Mouse (Mus musculus) stomach, embryonic 16.5 days (tissue): ENCODE results near the gene Dnajc5g. TPM values are rescaled to one million over a fixed set of nuclear protein-coding genes. Genes with fewer than 3 reads are reported as not detected.

Source experiments
- ATAC-seq: fragments of 200-750 bp; cut with Nextera tagmentation; 2 replicates; pipeline ENCODE4 v1.8.0; 2017; ENCODE audit warnings: moderate number of reproducible peaks, moderate TSS enrichment; ENCODE audit not compliant: insufficient read depth, low FRiP score
- H3K27ac ChIP-seq: fragments of 300-500 bp; sonication (generic); 2 replicates; pipeline ENCODE4 v1.5.1; 2014; ENCODE audit warnings: low read length
- H3K27me3 ChIP-seq: fragments of 300-500 bp; sonication (generic); 2 replicates; pipeline ENCODE4 v1.6.1; 2014; ENCODE audit warnings: low read length, control low read depth, mixed read lengths; ENCODE audit not compliant: control insufficient read depth, insufficient read depth
- H3K36me3 ChIP-seq: fragments of 300-500 bp; sonication (generic); 2 replicates; pipeline ENCODE4 v1.6.1; 2014; ENCODE audit warnings: low read length; ENCODE audit not compliant: control insufficient read depth, insufficient read depth
- H3K4me1 ChIP-seq: fragments of 300-500 bp; sonication (generic); 2 replicates; pipeline ENCODE4 v1.6.1; 2014; ENCODE audit warnings: low read length, control low read depth, mixed read lengths; ENCODE audit not compliant: control insufficient read depth, insufficient read depth
- H3K4me2 ChIP-seq: fragments of 300-500 bp; sonication (generic); 2 replicates; pipeline ENCODE4 v1.6.1; 2014; ENCODE audit warnings: low read depth, low read length, mixed read lengths
- H3K4me3 ChIP-seq: fragments of 300-500 bp; sonication (generic); replicated peaks from 2 replicates; pipeline ENCODE4 v1.5.1; 2014; ENCODE audit warnings: mild to moderate bottlenecking, low read length
- H3K9ac ChIP-seq: fragments of 300-500 bp; sonication (generic); 2 replicates; pipeline ENCODE4 v1.6.1; 2014; ENCODE audit warnings: low read length
- H3K9me3 ChIP-seq: fragments of 300-500 bp; sonication (generic); replicated peaks from 2 replicates; pipeline ENCODE4 v1.6.1; 2016; ENCODE audit warnings: low read length, control low read depth; ENCODE audit not compliant: control insufficient read depth
- WGBS: fragments of 180-500 bp; shearing (Covaris S2); extraction: QIAGEN DNeasy Blood & Tissue Kit; methylation state at CpG from one replicate; pipeline ENCODE4 v1.1.7; 2014; 5-methylcytosine and 5-hydroxymethylcytosine counted together
- polyA plus RNA-seq: library from polyadenylated mRNA; unstranded; fragments of >200 nt; fragmentation: Nextera tagmentation; extraction: Ambion mirVana; gene quantifications from 2 replicates; pipeline ENCODE4 v1.2.1, GENCODE M21; 2015

The Dnajc5g gene
- polyA plus RNA-seq, 1 experiment from 2014 or later = not detected

DNA sequence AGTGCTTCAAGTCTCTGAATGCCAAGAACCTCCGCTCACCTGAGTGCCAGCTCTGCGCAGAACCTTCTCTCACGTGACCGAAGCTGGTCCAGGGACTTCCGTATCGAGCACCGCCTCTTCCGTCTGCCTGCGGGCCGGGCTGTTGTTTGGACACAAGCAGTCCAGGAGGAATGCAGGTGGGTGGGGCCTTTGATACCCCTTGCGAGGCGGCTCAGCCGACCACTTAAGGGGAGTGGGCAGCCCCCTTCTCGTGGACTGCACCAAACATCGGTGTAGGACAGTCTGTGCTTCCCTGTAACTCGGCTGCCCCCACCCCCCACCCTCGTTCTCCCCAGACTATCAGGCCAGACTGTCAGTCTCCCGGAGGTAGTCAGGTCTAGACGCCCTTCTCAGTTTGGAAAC lies 48.1 kb downstream of the Dnajc5g start, which contains the start of gene Mpv17:
Mpv17 (minus strand) TSS at position 100 of the 402 bp plus-strand sequence.
- Histone ChIP-seq H3K9ac (peak within 1 kb of the TSS; percentile 79), H3K4me1 (peaks cover 6% of the 10 kb centered on the region), H3K36me3 (0 out of 2 replicates have a peak, but pooled peaks cover 9% of the 10 kb centered on the region), H3K4me2 (peak within 1 kb of the TSS; percentile 95), H3K9me3 (no peaks in the 10 kb centered on the region), H3K4me3 (peak within 1 kb of the TSS; percentile 75), H3K27me3 (no peaks in the 10 kb centered on the region), H3K27ac (peak within 1 kb of the TSS; percentile 76)
- WGBS = under 1% methylated on average over 19 of the region's 19 CpGs
- ATAC-seq = peak; percentile 95

Other genes starting within 250 kb of the Dnajc5g start
- gene Tmem214, start 238.3 kb upstream of the Dnajc5g start, polyA plus RNA-seq = 85.7 and 93.7 TPM in 2 replicates
- gene Agbl5, start 217.6 kb upstream of the Dnajc5g start, polyA plus RNA-seq = 16.7 and 18.4 TPM in 2 replicates
- 434 and 465 TPM in 2 replicates for gene Ost4, start 198.5 kb upstream of the Dnajc5g start, polyA plus RNA-seq
- gene Emilin1, start 192.9 kb upstream of the Dnajc5g start, polyA plus RNA-seq = 245 and 257 TPM in 2 replicates
- gene Khk, start 184.9 kb upstream of the Dnajc5g start, polyA plus RNA-seq = 28.8 and 31.8 TPM in 2 replicates
- gene Cgref1, start 160.7 kb upstream of the Dnajc5g start, polyA plus RNA-seq = 12.3 and 14.3 TPM in 2 replicates
- 131 and 154 TPM in 2 replicates for gene Preb, start 145.9 kb upstream of the Dnajc5g start, polyA plus RNA-seq
- 0.99 and 1.1 TPM in 2 replicates for gene Tcf23, start 137.6 kb upstream of the Dnajc5g start, polyA plus RNA-seq
- 163 and 167 TPM in 2 replicates for gene Atraid, start 58.0 kb upstream of the Dnajc5g start, polyA plus RNA-seq
- 9.5 and 10.3 TPM in 2 replicates for gene Slc5a6, start 57.4 kb upstream of the Dnajc5g start, polyA plus RNA-seq
- 26.0 and 26.8 TPM in 2 replicates for gene Cad, start 51.5 kb upstream of the Dnajc5g start, polyA plus RNA-seq
- 0.25 and 0.30 TPM in 2 replicates for gene Slc30a3, start 2.0 kb downstream of the Dnajc5g start, polyA plus RNA-seq
- gene Trim54, start 10.4 kb downstream of the Dnajc5g start, polyA plus RNA-seq = 5.9 TPM in 1 of 2 replicates, not detected in the other
- gene Ucn, start 32.5 kb downstream of the Dnajc5g start, polyA plus RNA-seq = not detected in 2 replicates
- gene Mpv17, start 48.0 kb downstream of the Dnajc5g start, polyA plus RNA-seq = 61.7 and 63.8 TPM in 2 replicates
- 1.2 and 2.0 TPM in 2 replicates for gene Gm29609, start 73.6 kb downstream of the Dnajc5g start, polyA plus RNA-seq
- gene Gtf3c2, start 73.9 kb downstream of the Dnajc5g start, polyA plus RNA-seq = 68.1 and 69.4 TPM in 2 replicates
- 129 and 131 TPM in 2 replicates for gene Snx17, start 86.9 kb downstream of the Dnajc5g start, polyA plus RNA-seq
- gene Eif2b4, start 87.1 kb downstream of the Dnajc5g start, polyA plus RNA-seq = 66.5 and 66.7 TPM in 2 replicates
- gene Zfp513, start 96.0 kb downstream of the Dnajc5g start, polyA plus RNA-seq = 4.1 and 5.2 TPM in 2 replicates
- gene Ppm1g, start 114.4 kb downstream of the Dnajc5g start, polyA plus RNA-seq = 107 and 108 TPM in 2 replicates
- gene Nrbp1, start 134.6 kb downstream of the Dnajc5g start, polyA plus RNA-seq = 146 and 158 TPM in 2 replicates
- gene Gm9970, start 134.9 kb downstream of the Dnajc5g start, polyA plus RNA-seq = 0.45 TPM in 1 of 2 replicates, not detected in the other
- 64.2 and 76.1 TPM in 2 replicates for gene Krtcap3, start 145.4 kb downstream of the Dnajc5g start, polyA plus RNA-seq
- 34.6 and 35.1 TPM in 2 replicates for gene Ift172, start 184.8 kb downstream of the Dnajc5g start, polyA plus RNA-seq
- 23.0 and 23.7 TPM in 2 replicates for gene Fndc4, start 189.8 kb downstream of the Dnajc5g start, polyA plus RNA-seq
- gene Gckr, start 191.2 kb downstream of the Dnajc5g start, polyA plus RNA-seq = 0.89 and 1.3 TPM in 2 replicates